Mouse (Mus musculus) urinary bladder, adult 18-20 months (tissue): Measurements from ENCODE around the gene Poc1a.

Source experiments
- DNase-seq, 2 experiments: peaks; one replicate each; pipeline ENCODE4 v3.0.0; 2022; ENCODE audit warnings: low spot score in 2 of 2, mixed read lengths in 2 of 2

The Poc1a gene

DNA sequence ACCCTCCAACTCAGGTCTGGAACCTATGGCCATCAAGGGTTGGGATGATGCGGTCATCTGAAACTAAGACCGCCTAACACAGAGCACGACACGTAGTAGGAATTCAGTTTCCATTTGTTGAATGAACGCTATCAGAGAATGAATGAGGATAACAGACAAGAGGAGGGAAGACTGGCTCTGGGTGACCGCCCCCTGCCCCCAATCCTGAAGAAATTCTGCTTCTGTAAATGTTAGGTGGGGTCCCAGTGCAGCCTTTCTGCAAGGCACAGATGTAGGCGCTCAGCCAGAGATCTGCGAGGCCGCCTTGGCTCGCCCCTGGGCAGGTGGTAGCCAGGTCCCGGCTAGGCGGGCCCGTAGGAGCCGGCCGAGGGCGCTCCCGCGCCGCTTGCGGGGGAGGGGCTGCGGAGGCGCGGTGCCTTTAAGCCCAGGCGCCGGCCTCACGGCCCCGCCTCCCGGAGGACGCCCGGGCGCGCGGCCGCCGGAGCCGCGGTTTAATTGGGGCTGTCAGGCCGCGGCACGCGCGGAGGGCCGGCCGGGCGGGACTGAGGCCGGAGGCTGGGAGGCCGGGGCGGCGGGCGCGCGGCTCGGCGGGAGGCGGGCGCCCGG, 87.4 kb downstream of the Poc1a start, which contains the start of gene Dusp7:
Gene Dusp7 (plus strand): TSS at position 521 of the 606 bp plus-strand sequence.
- peak; percentile 74 to 81 for DNase-seq

GRCm38 (mm10) chr9:106368831-106369501, 88.1 kb downstream of the Poc1a start:
- peak in 1 of 2 experiments; percentile 60 for DNase-seq

DNA sequence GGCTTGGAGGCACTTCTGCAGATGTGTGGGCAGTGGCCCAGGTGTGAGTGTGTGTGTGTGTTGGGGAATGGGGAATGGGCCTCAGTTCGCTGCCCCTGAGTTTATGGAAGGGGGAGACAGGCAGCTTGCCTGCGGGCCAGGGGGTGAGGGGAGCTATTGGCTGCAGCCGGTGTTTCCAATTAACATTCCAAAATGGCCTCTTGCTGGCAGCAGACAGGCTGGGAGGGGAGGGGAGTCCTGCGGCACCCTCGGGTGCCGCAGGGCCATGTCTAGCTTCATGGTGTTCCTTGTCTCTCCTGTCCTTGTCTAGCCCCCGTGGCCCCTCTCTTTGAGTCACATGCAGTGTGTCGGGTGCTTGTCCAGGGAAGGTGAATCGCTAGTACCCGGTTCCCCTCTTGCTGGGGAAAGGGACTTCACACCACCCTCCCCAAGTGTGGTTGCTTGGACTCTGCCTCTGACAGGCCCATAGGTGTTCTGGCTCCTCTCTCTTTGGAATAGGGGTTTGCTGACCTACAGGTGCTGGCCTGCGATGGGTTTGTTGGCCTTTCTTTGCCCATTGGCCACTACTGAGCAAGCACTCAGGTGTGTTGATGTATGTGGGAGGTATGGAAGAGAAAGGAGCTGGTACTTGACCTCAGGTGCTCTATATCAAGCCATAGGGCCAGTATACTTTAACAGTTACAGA, 89.1 kb downstream of the Poc1a start:
- no peak for DNase-seq

DNA sequence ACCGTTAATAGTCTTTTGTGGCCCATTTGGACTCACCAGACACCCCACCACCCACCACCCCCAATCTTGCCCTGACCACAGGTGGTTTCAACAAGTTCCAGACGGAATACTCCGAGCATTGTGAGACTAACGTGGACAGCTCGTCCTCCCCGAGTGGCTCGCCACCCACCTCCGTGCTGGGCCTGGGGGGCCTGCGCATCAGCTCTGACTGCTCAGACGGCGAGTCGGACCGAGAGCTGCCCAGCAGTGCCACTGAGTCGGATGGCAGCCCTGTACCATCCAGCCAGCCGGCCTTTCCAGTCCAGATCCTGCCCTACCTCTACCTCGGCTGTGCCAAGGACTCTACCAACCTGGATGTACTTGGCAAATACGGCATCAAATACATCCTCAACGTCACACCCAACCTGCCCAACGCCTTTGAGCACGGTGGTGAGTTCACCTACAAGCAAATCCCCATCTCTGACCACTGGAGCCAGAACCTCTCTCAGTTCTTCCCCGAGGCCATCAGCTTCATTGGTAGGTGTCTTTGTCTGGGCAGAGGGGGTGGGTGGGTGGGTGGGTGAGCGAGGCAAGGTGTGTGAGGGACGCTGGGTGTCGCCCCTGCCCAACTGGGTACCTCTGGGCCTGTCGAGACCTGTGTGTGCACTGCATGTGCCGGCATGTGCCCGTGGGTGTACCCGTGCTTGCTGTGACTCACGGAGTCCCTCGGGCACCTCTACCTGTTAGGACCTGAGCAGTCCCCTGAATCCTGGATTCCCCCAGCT, 89.9 kb downstream of the Poc1a start:
- DNase-seq, result peak; percentile 80 to 84

DNA sequence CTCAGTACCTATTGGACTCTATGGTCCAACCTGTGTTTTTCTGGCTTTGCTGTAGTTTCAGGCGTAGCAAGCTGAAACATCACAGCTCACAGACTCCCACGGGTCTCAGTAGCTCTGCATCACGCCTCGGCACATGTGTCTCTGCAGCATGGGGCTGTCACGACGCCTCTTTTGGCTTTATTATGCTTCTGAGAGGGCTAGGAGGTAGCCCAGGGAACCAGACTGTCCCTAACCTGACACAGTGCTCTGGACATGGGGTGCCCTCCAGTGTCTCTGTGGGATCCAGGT, 90.5 kb downstream of the Poc1a start:
- no peak for DNase-seq

DNA sequence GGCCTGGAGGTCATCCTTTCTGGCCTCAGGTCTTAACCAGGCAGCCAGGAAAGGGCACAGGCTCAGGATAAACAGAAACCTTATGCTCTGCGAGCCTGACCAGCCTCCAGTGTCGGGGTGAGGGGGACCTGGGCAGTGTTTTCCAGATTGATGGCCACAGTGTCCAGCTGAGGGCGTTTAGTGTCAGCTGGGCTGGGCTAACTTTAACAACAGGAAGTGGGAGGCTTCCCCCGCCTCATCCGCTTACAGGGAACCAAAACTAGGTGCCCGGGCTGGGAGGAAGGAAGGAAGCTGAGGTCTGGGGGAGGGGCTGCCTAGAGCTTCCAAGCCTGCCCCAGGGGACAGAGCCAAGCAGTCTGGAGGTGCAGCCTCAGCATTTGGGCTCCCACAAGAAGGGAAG, 90.9 kb downstream of the Poc1a start:
- DNase-seq, result peak; percentile 55 to 78

DNA sequence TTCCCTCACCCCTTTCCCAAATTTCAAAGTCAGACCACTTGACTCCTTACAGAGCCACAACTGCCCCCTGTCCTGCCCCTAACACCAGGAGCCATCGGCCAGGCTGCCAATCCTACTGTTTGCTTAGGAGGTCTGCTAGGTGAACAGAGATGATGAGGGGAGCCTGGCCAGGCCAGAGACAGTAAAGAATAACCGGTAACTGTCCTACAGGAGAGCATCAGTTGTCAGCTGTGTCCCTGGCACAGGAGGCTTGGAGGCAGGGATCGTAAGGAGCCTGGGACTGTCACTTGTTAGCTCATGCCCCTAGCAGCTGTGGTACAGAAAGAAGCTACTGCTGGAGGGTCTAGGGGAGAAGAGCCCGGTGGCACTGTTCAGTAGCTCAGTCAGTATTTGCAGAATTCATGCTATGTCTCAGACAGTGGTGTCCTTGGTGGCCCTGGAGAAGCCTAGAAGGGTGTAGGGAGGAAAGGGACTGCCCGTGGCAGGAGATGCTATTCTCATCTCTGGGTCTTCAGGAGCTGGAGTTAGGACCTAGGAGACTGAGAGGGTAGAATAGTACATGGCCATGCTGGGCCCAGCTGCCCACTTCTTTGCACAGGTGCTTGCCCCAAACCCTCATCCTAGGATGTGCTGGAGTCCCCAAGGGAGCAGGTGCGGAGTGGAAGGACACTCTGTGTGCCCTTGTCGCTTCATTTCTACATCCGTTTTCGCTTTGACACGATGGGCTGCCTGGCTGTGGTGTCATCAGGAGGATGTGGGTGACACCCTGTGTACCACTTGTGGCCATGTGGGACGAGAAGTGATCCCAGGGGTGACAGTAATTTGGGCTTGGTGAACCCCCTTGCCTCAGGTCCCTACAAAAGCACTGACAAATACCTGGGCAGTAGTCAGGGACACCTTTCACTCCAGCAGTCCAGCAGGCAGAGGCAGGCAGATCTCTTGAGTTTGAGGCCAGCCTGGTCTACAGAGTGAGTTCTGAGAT, 91.9 kb downstream of the Poc1a start:
- no peak for DNase-seq

- DNase-seq, result no peak
Measured at GRCm38 (mm10) chr9:106373973-106374372, 93.1 kb downstream of the Poc1a start.

GRCm38 (mm10) chr9:106377247-106377646, 96.4 kb downstream of the Poc1a start:
- no peak for DNase-seq

- no peak for DNase-seq
Measured at GRCm38 (mm10) chr9:106378045-106378444, 97.2 kb downstream of the Poc1a start.

GRCm38 (mm10) chr9:106378753-106379152, 97.9 kb downstream of the Poc1a start:
- DNase-seq, result no peak

DNA sequence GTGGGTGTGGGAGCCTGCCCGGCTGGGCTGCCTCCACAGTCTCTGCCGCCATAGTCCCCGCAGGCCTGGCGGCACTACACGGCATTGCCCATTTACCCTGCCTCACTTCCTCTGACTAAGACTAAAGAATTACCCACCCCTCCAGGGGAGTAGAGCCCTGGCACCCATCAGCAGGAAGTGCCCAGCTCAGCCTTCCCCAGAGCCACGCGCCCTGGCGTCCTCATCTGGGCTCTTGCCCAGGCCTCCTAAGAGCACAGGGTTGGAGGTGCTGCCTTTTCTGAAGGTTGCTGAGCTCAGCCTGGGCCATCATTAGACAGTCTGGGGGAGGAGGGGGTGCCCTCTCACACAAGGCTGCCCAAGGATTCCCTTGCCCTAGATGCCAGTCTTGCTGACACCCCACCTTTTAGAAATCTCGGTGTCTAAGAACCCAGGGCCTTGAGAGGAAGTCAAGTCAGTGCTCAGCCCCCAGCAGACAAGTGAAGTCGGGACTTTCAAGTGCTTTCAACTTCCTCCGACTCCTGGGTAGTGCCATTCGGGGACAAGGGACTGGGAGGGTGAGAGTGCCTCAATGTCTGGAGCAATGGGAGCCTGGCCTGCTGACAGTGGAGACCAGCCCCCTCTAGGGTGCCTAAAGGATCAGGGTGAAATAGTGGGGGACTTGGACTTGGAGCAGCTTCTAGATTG, 105.5 kb downstream of the Poc1a start:
- no peak for DNase-seq

GRCm38 (mm10) chr9:106392828-106393527, 112.1 kb downstream of the Poc1a start:
- no peak for DNase-seq

GRCm38 (mm10) chr9:106393548-106393947, 112.7 kb downstream of the Poc1a start:
- no peak for DNase-seq

GRCm38 (mm10) chr9:106394649-106395602, 114.1 kb downstream of the Poc1a start:
- DNase-seq, result no peak

GRCm38 (mm10) chr9:106397733-106398132, 116.9 kb downstream of the Poc1a start:
- no peak for DNase-seq

GRCm38 (mm10) chr9:106398667-106399311, 117.9 kb downstream of the Poc1a start:
- DNase-seq, result no peak

DNA sequence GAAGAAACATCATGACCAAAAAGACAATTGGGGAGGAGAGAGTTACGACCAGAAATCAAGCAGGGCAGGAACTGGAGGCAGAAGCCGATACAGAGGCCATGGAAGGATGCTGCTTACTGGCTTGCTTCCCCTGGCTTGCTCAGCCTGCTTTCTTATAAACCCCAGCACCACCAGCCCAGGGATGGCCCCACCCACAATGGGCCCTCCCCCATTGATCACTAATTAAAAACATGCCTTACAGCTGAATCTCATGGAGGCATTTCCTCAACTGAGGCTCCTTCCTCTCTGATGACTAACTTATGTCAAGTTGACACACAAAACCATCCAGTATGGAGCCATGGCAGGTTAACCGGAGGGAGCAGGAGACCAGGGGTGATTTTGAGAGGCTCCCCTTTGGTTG, 118.9 kb downstream of the Poc1a start:
- no peak for DNase-seq
